Mouse (Mus musculus) kidney, adult 2 months (tissue): ENCODE results near the gene Parp6.

Experiments
- CTCF ChIP-seq: fragments of 200-500 bp; conservative IDR thresholded peaks from 2 replicates; pipeline ENCODE4 v1.5.1; 2011; ENCODE audit warnings: low read depth, mild to moderate bottlenecking, control low read depth, low read length, moderate library complexity, mixed read lengths; ENCODE audit not compliant: insufficient read depth, insufficient read length
- POLR2A ChIP-seq: fragments of 200-500 bp; IDR thresholded peaks from one replicate; pipeline ENCODE4 v1.6.1; 2011; ENCODE audit warnings: low read depth, low read length, control low read depth

DNA sequence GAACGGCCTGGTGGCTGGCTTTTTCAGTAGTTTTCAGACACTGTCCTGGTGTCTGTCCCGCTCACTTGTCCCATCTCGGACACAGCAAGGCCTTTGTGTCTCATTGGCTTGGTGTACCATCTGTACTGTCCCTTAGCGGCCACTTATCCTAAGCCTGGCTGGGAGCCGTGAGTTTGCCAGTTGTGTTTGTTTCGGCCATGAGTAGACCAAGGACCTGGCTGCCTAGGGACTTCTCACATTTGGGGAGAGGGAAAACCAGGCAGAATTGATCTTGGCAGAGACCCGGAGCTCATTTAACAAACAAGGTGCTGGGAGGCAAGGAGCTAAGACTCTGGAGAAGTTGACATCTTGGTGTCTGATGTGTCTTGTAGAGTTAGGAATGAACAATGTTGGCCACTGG lies 46.1 kb downstream of the Parp6 start:
- no peak for TF ChIP-seq POLR2A
- TF ChIP-seq CTCF, result no peak
